Mouse (Mus musculus): Measurements from ENCODE around the gene Fam133b. TPM values are rescaled to one million over a fixed set of nuclear protein-coding genes. Genes with fewer than 3 reads are reported as not detected.
"Not testable (repeated sequence)": the region's sequence is repeated elsewhere in the genome, so short reads cannot be mapped to it uniquely, and the experiment has no call there.

The Fam133b gene
- polyA plus RNA-seq, 2 experiments from 2014 or later: 38.1 to 52.1 TPM

GRCm38 (mm10) chr5:3600790-3601189 is 57.2 kb downstream of the Fam133b start:
- ATAC-seq: no peak

DNA sequence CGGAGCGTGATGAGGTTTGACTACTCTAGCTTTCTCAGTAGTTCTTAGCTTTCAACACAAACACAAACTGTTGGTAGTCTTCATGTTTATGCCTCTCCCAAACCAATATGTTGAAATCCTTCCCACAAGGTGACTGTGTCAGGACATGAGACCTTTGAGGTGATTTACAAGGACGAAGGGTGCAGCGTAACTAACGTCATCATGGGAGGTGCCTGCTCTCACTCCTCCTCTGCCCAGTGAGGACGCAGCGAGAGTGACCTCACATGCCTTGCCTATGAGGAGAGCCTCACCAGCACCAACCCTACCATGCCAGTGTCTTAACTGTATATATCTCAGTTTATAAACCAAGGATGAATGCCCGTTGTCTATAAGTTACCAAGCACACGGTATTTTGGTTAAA is 63.5 kb downstream of the Fam133b start:
- ATAC-seq: no peak

- ATAC-seq: no peak
Measured at GRCm38 (mm10) chr5:3609241-3609640, 65.6 kb downstream of the Fam133b start.

- not testable (repeated sequence) for ATAC-seq
Measured at GRCm38 (mm10) chr5:3611835-3612234, 68.2 kb downstream of the Fam133b start.

Other genes starting within 250 kb of the Fam133b start
- gene Cdk6, start 202.3 kb upstream of the Fam133b start, polyA plus RNA-seq (2017; shearing (Covaris generic)): 10 to 100 TPM; 29.6 to 32.3 TPM
- 1 to 10 TPM; 6.3 to 9.7 TPM for gene 1700109H08Rik, start 27.7 kb downstream of the Fam133b start, polyA plus RNA-seq (2017; shearing (Covaris generic))
- 10 to 100 TPM; 13.3 to 13.9 TPM for gene Pex1, start 52.2 kb downstream of the Fam133b start, polyA plus RNA-seq (2017; shearing (Covaris generic))
- 10 to 100 TPM; 22.0 to 24.1 TPM for gene Rbm48, start 52.8 kb downstream of the Fam133b start, polyA plus RNA-seq (2017; shearing (Covaris generic))
- under 1 TPM in 1 of 2 experiments, not detected in 1; 0.34 TPM for gene Tmbim7, start 107.3 kb downstream of the Fam133b start, polyA plus RNA-seq (2017; shearing (Covaris generic))
- 10 to 100 TPM; 29.7 to 39.0 TPM for gene Gatad1, start 113.4 kb downstream of the Fam133b start, polyA plus RNA-seq (2017; shearing (Covaris generic))

All from activated CD4-positive, CD25-positive, alpha-beta regulatory T cell, adult 4 months (primary cell).